Mouse (Mus musculus): ENCODE data around the gene Ube2f. TPM values are rescaled to one million over a fixed set of nuclear protein-coding genes. Genes with fewer than 3 reads are reported as not detected.
A peak's percentile ranks its signal among the peaks of the same experiment; 100 is the strongest.

Ube2f gene
- total and polyA plus RNA-seq, 2 experiments from 2014 or later = 34.1 to 46.7 TPM

GRCm38 (mm10) chr1:91231896-91232295 is 18.2 kb upstream of the Ube2f start:
- Histone ChIP-seq H3K27me3 (ENCODE audit: insufficient read depth, low read length) (no peaks in the 10 kb centered on the region), H3K4me3 (ENCODE audit: low read length) (no peak overlapping the region), H3K4me2 (ENCODE audit: low read depth, low read length) (no peak overlapping the region), H3K36me3 (ENCODE audit: insufficient read depth, low read length) (no peaks in the 10 kb centered on the region), H3K9ac (replicated peaks; ENCODE audit: low read length) (no peak overlapping the region), H3K4me1 (ENCODE audit: insufficient read depth, low read length) (no peaks in the 10 kb centered on the region), H3K9me3 (ENCODE audit: low read length) (no peaks in the 10 kb centered on the region), H3K27ac (no peak overlapping the region)
- ATAC-seq = no peak
- no peak for DNase-seq (ENCODE audit: low spot score)
- 62% methylated on average over 5 of the region's 5 CpGs for WGBS
- no peak for TF ChIP-seq CTCF (IDR thresholded peaks at IDR 0.05; ENCODE audit: low read depth)

- DNase-seq (ENCODE audit: low spot score) (no peak), ATAC-seq (no peak)
- no peak overlapping the region for H3K4me2 ChIP-seq (ENCODE audit: low read depth, low read length)
- no peaks in the 10 kb centered on the region for H3K4me1 ChIP-seq (ENCODE audit: insufficient read depth, low read length)
- no peak for TF ChIP-seq CTCF (IDR thresholded peaks at IDR 0.05; ENCODE audit: low read depth)
- H3K27ac ChIP-seq = no peak overlapping the region
- H3K36me3 ChIP-seq (ENCODE audit: insufficient read depth, low read length) = no peaks in the 10 kb centered on the region
- no peaks in the 10 kb centered on the region for H3K27me3 ChIP-seq (ENCODE audit: insufficient read depth, low read length)
- 72% methylated on average over 5 of the region's 5 CpGs for WGBS
- no peak overlapping the region for H3K9ac ChIP-seq (replicated peaks; ENCODE audit: low read length)
- no peaks in the 10 kb centered on the region for H3K9me3 ChIP-seq (ENCODE audit: low read length)
- no peak overlapping the region for H3K4me3 ChIP-seq (ENCODE audit: low read length)
These were observed 14.7 kb upstream of the Ube2f start for GRCm38 (mm10) chr1:91235395-91235794.

GRCm38 (mm10) chr1:91237676-91238075 is 12.4 kb upstream of the Ube2f start:
- Histone ChIP-seq H3K4me1 (ENCODE audit: insufficient read depth, low read length) (no peaks in the 10 kb centered on the region), H3K27me3 (ENCODE audit: insufficient read depth, low read length) (no peaks in the 10 kb centered on the region), H3K9me3 (ENCODE audit: low read length) (no peaks in the 10 kb centered on the region), H3K4me3 (ENCODE audit: low read length) (no peak overlapping the region), H3K4me2 (ENCODE audit: low read depth, low read length) (no peak overlapping the region), H3K9ac (replicated peaks; ENCODE audit: low read length) (no peak overlapping the region), H3K36me3 (ENCODE audit: insufficient read depth, low read length) (no peaks in the 10 kb centered on the region), H3K27ac (no peak overlapping the region)
- no peak for TF ChIP-seq CTCF (IDR thresholded peaks at IDR 0.05; ENCODE audit: low read depth)
- 79% methylated on average over 6 of the region's 6 CpGs for WGBS
- ATAC-seq (no peak), DNase-seq (ENCODE audit: low spot score) (no peak)

GRCm38 (mm10) chr1:91239112-91239511 is 11.0 kb upstream of the Ube2f start:
- Histone ChIP-seq H3K9me3 (ENCODE audit: low read length) (no peaks in the 10 kb centered on the region), H3K4me3 (ENCODE audit: low read length) (no peak overlapping the region), H3K27ac (no peak overlapping the region), H3K4me2 (ENCODE audit: low read depth, low read length) (no peak overlapping the region), H3K36me3 (ENCODE audit: insufficient read depth, low read length) (no peaks in the 10 kb centered on the region), H3K4me1 (ENCODE audit: insufficient read depth, low read length) (no peaks in the 10 kb centered on the region), H3K9ac (replicated peaks; ENCODE audit: low read length) (no peak overlapping the region), H3K27me3 (ENCODE audit: insufficient read depth, low read length) (no peaks in the 10 kb centered on the region)
- DNase-seq (ENCODE audit: low spot score) = peak; percentile 52
- ATAC-seq = peak; percentile 69
- 18% methylated on average over 5 of the region's 5 CpGs for WGBS
- peak; percentile 76 for TF ChIP-seq CTCF (IDR thresholded peaks at IDR 0.05; ENCODE audit: low read depth)

- H3K27ac ChIP-seq = no peak overlapping the region
- no peaks in the 10 kb centered on the region for H3K4me1 ChIP-seq (ENCODE audit: insufficient read depth, low read length)
- H3K27me3 ChIP-seq (ENCODE audit: insufficient read depth, low read length) = no peaks in the 10 kb centered on the region
- H3K4me3 ChIP-seq (ENCODE audit: low read length) = no peak overlapping the region
- ATAC-seq (no peak), DNase-seq (ENCODE audit: low spot score) (no peak)
- no peak overlapping the region for H3K4me2 ChIP-seq (ENCODE audit: low read depth, low read length)
- no peaks in the 10 kb centered on the region for H3K36me3 ChIP-seq (ENCODE audit: insufficient read depth, low read length)
- TF ChIP-seq CTCF (IDR thresholded peaks at IDR 0.05; ENCODE audit: low read depth) = no peak
- 81% methylated on average over 1 of the region's 1 CpGs for WGBS
- no peaks in the 10 kb centered on the region for H3K9me3 ChIP-seq (ENCODE audit: low read length)
- H3K9ac ChIP-seq (replicated peaks; ENCODE audit: low read length) = no peak overlapping the region
These were observed 10.3 kb upstream of the Ube2f start for GRCm38 (mm10) chr1:91239800-91240199.

- H3K4me3 ChIP-seq (ENCODE audit: low read length) = no peak overlapping the region
- no peak for TF ChIP-seq CTCF (IDR thresholded peaks at IDR 0.05; ENCODE audit: low read depth)
- 92% methylated on average over 1 of the region's 1 CpGs for WGBS
- H3K4me2 ChIP-seq (ENCODE audit: low read depth, low read length) = no peak overlapping the region
- no peak for DNase-seq (ENCODE audit: low spot score)
- H3K27ac ChIP-seq = no peak overlapping the region
- no peak for ATAC-seq
- H3K36me3 ChIP-seq (ENCODE audit: insufficient read depth, low read length) = no peaks in the 10 kb centered on the region
- no peaks in the 10 kb centered on the region for H3K4me1 ChIP-seq (ENCODE audit: insufficient read depth, low read length)
- H3K27me3 ChIP-seq (ENCODE audit: insufficient read depth, low read length) = no peaks in the 10 kb centered on the region
- H3K9me3 ChIP-seq (ENCODE audit: low read length) = no peaks in the 10 kb centered on the region
- no peak overlapping the region for H3K9ac ChIP-seq (replicated peaks; ENCODE audit: low read length)
These were observed 9.4 kb upstream of the Ube2f start for GRCm38 (mm10) chr1:91240685-91241084.

GRCm38 (mm10) chr1:91241249-91241648 is 8.9 kb upstream of the Ube2f start:
- Histone ChIP-seq H3K9me3 (ENCODE audit: low read length) (no peaks in the 10 kb centered on the region), H3K4me3 (ENCODE audit: low read length) (no peak overlapping the region), H3K4me1 (ENCODE audit: insufficient read depth, low read length) (no peaks in the 10 kb centered on the region), H3K9ac (replicated peaks; ENCODE audit: low read length) (no peak overlapping the region), H3K4me2 (ENCODE audit: low read depth, low read length) (no peak overlapping the region), H3K27me3 (ENCODE audit: insufficient read depth, low read length) (no peaks in the 10 kb centered on the region), H3K36me3 (ENCODE audit: insufficient read depth, low read length) (no peaks in the 10 kb centered on the region), H3K27ac (no peak overlapping the region)
- WGBS = 86% methylated on average over 4 of the region's 4 CpGs
- TF ChIP-seq CTCF (IDR thresholded peaks at IDR 0.05; ENCODE audit: low read depth) = no peak
- DNase-seq (ENCODE audit: low spot score) (no peak), ATAC-seq (no peak)
